Mouse (Mus musculus) heart, embryonic 12.5 days (tissue): ENCODE measurements around the gene Naa80. TPM values are rescaled to one million over a fixed set of nuclear protein-coding genes. Genes with fewer than 3 reads are reported as not detected.
A peak's percentile ranks its signal among the peaks of the same experiment; 100 is the strongest.

Experiments
- ATAC-seq: fragments of 200-750 bp; cut with Nextera tagmentation; 2 replicates; pipeline ENCODE4 v1.8.0; 2017; ENCODE audit warnings: moderate TSS enrichment, moderate library complexity; ENCODE audit not compliant: insufficient number of reproducible peaks, low FRiP score
- H3K27ac ChIP-seq: fragments of 300-500 bp; sonication (generic); 2 replicates; pipeline ENCODE4 v1.5.1; 2016; ENCODE audit warnings: mild to moderate bottlenecking, moderate library complexity; ENCODE audit not compliant: poor library complexity, severe bottlenecking
- H3K27me3 ChIP-seq: fragments of 300-500 bp; sonication (generic); replicated peaks from 2 replicates; pipeline ENCODE4 v1.6.1; 2016; ENCODE audit warnings: mild to moderate bottlenecking, moderate library complexity
- H3K36me3 ChIP-seq: fragments of 300-500 bp; sonication (generic); 2 replicates; pipeline ENCODE4 v1.6.1; 2016; ENCODE audit warnings: mild to moderate bottlenecking, moderate library complexity
- H3K4me1 ChIP-seq: fragments of 300-500 bp; sonication (generic); replicated peaks from 2 replicates; pipeline ENCODE4 v1.6.1; 2016; ENCODE audit warnings: mild to moderate bottlenecking
- H3K4me2 ChIP-seq: fragments of 300-500 bp; sonication (generic); 2 replicates; pipeline ENCODE4 v1.6.1; 2016; ENCODE audit warnings: mild to moderate bottlenecking, moderate library complexity
- H3K4me3 ChIP-seq: fragments of 300-500 bp; sonication (generic); 2 replicates; pipeline ENCODE4 v1.5.1; 2016; ENCODE audit warnings: mild to moderate bottlenecking
- H3K9ac ChIP-seq: fragments of 300-500 bp; sonication (generic); 2 replicates; pipeline ENCODE4 v1.6.1; 2016; ENCODE audit warnings: mild to moderate bottlenecking, moderate library complexity
- H3K9me3 ChIP-seq: fragments of 300-500 bp; sonication (generic); replicated peaks from 2 replicates; pipeline ENCODE4 v1.6.1; 2016; ENCODE audit warnings: mild to moderate bottlenecking, moderate library complexity
- WGBS: fragments of 180-500 bp; shearing (Covaris S2); methylation state at CpG from one replicate; pipeline ENCODE4 v1.1.7; 2016; 5-methylcytosine and 5-hydroxymethylcytosine counted together
- polyA plus RNA-seq: library from polyadenylated mRNA; unstranded; fragments of >200 nt; fragmentation: Nextera tagmentation; extraction: Ambion mirVana; gene quantifications from 2 replicates; pipeline ENCODE4 v1.2.1, GENCODE M21; 2016

Naa80 gene
- polyA plus RNA-seq, 1 experiment from 2014 or later, result 12.6 TPM

GRCm38 (mm10) chr9:107631311-107631826, 52.7 kb downstream of the Naa80 start:
- peak overlapping the region; percentile 99; the same call in 1 of the 2 replicates for H3K4me2 ChIP-seq
- 78% methylated on average over 9 of the region's 9 CpGs for WGBS
- H3K27ac ChIP-seq, result no peak overlapping the region
- H3K9me3 ChIP-seq, result no peaks in the 10 kb centered on the region
- peaks cover 16% of the 10 kb centered on the region; the same call in 1 of the 2 replicates for H3K36me3 ChIP-seq
- ATAC-seq, result no peak
- H3K27me3 ChIP-seq, result no peaks in the 10 kb centered on the region
- H3K4me3 ChIP-seq, result no peak overlapping the region
- peak overlapping the region; percentile 53; the same call in 1 of the 2 replicates for H3K9ac ChIP-seq
- peaks cover 73% of the 10 kb centered on the region for H3K4me1 ChIP-seq

GRCm38 (mm10) chr9:107631861-107632260, 53.2 kb downstream of the Naa80 start:
- Histone ChIP-seq H3K9me3 (no peaks in the 10 kb centered on the region), H3K4me3 (no peak overlapping the region; the same call in 1 of the 2 replicates), H3K4me2 (peak overlapping the region; percentile 99), H3K27ac (0 out of 2 replicates have a peak overlapping the region, but pooled peaks have one; percentile 4), H3K4me1 (peaks cover 71% of the 10 kb centered on the region), H3K9ac (peak overlapping the region; percentile 53), H3K36me3 (peaks cover 16% of the 10 kb centered on the region; the same call in 1 of the 2 replicates), H3K27me3 (no peaks in the 10 kb centered on the region)
- WGBS, result 88% methylated on average over 8 of the region's 8 CpGs
- no peak for ATAC-seq

- 64% methylated on average over 6 of the region's 6 CpGs for WGBS
- ATAC-seq, result no peak
- H3K4me1 ChIP-seq, result peaks cover 71% of the 10 kb centered on the region
These were observed 53.8 kb downstream of the Naa80 start for GRCm38 (mm10) chr9:107632478-107632877.

GRCm38 (mm10) chr9:107633091-107633660, 54.5 kb downstream of the Naa80 start:
- ATAC-seq, result peak; percentile 64
- Histone ChIP-seq H3K27me3 (no peaks in the 10 kb centered on the region), H3K27ac (peak overlapping the region; percentile 90), H3K9ac (peak overlapping the region; percentile 96), H3K4me2 (peak overlapping the region; percentile 99), H3K4me1 (peaks cover 66% of the 10 kb centered on the region), H3K4me3 (peak overlapping the region; percentile 86), H3K9me3 (no peaks in the 10 kb centered on the region), H3K36me3 (peaks cover 16% of the 10 kb centered on the region; the same call in 1 of the 2 replicates)
- 1% methylated on average over 33 of the region's 33 CpGs for WGBS

More at GRCm38 (mm10) chr9:107632478-107632877, 53.8 kb downstream of the Naa80 start:
- Histone ChIP-seq H3K4me3 (peak overlapping the region; percentile 86), H3K36me3 (peaks cover 16% of the 10 kb centered on the region; the same call in 1 of the 2 replicates), H3K9ac (peak overlapping the region; percentile 96), H3K9me3 (no peaks in the 10 kb centered on the region), H3K27me3 (no peaks in the 10 kb centered on the region), H3K27ac (peak overlapping the region; percentile 90), H3K4me2 (peak overlapping the region; percentile 99)

Other genes starting within 250 kb of the Naa80 start
- 11.4 and 13.4 TPM in 2 replicates for gene Hemk1, start 240.5 kb upstream of the Naa80 start, polyA plus RNA-seq
- gene 6430571L13Rik, start 238.3 kb upstream of the Naa80 start, polyA plus RNA-seq, result 0.55 and 1.1 TPM in 2 replicates
- 5.9 and 6.2 TPM in 2 replicates for gene Cacna2d2, start 179.3 kb upstream of the Naa80 start, polyA plus RNA-seq
- 37.5 and 41.2 TPM in 2 replicates for gene Tmem115, start 44.9 kb upstream of the Naa80 start, polyA plus RNA-seq
- 16.6 and 18.4 TPM in 2 replicates for gene Cyb561d2, start 36.7 kb upstream of the Naa80 start, polyA plus RNA-seq
- gene Nprl2, start 36.7 kb upstream of the Naa80 start, polyA plus RNA-seq, result 24.4 and 25.1 TPM in 2 replicates
- gene Zmynd10, start 31.6 kb upstream of the Naa80 start, polyA plus RNA-seq, result 0.22 and 0.35 TPM in 2 replicates
- gene Rassf1, start 27.3 kb upstream of the Naa80 start, polyA plus RNA-seq, result 48.2 and 49.0 TPM in 2 replicates
- 60.1 and 61.4 TPM in 2 replicates for gene Tusc2, start 15.6 kb upstream of the Naa80 start, polyA plus RNA-seq
- 103 and 106 TPM in 2 replicates for gene Hyal2, start 10.9 kb upstream of the Naa80 start, polyA plus RNA-seq
- gene Hyal1, start 2.0 kb upstream of the Naa80 start, polyA plus RNA-seq, result 5.5 and 5.7 TPM in 2 replicates
- 0.49 and 0.64 TPM in 2 replicates for gene Hyal3, start 1.9 kb downstream of the Naa80 start, polyA plus RNA-seq
- gene Ifrd2, start 8.8 kb downstream of the Naa80 start, polyA plus RNA-seq, result 34.0 and 35.5 TPM in 2 replicates
- 10.7 and 11.2 TPM in 2 replicates for gene Sema3b, start 30.3 kb downstream of the Naa80 start, polyA plus RNA-seq
- gene Gnai2, start 56.5 kb downstream of the Naa80 start, polyA plus RNA-seq, result 404 and 442 TPM in 2 replicates
- gene Slc38a3, start 90.6 kb downstream of the Naa80 start, polyA plus RNA-seq, result 2.9 and 3.2 TPM in 2 replicates
- 0.97 and 1.2 TPM in 2 replicates for gene Gnat1, start 100.8 kb downstream of the Naa80 start, polyA plus RNA-seq
- 8.1 and 8.4 TPM in 2 replicates for gene Sema3f, start 131.6 kb downstream of the Naa80 start, polyA plus RNA-seq
- 127 and 137 TPM in 2 replicates for gene Rbm5, start 192.1 kb downstream of the Naa80 start, polyA plus RNA-seq